Mouse (Mus musculus) bone marrow macrophage, adult 2 months (primary cell): ENCODE data around the gene Rpl27. TPM values are rescaled to one million over a fixed set of nuclear protein-coding genes. Genes with fewer than 3 reads are reported as not detected.
A peak's percentile ranks its signal among the peaks of the same experiment; 100 is the strongest.
"Not testable (repeated sequence)": the region's sequence is repeated elsewhere in the genome, so short reads cannot be mapped to it uniquely, and the experiment has no call there.

Experiments
- H3K27ac ChIP-seq: 2 replicates; pipeline ENCODE4 v1.5.1; 2012; ENCODE audit warnings: low read depth, low read length; ENCODE audit not compliant: insufficient read depth
- H3K4me1 ChIP-seq: 2 replicates; pipeline ENCODE4 v1.6.1; 2012; ENCODE audit warnings: low read length; ENCODE audit not compliant: control insufficient read depth, insufficient read depth
- H3K4me3 ChIP-seq: 2 replicates; pipeline ENCODE4 v1.5.1; 2012; ENCODE audit warnings: mild to moderate bottlenecking, low read length, moderate library complexity; ENCODE audit not compliant: insufficient read depth
- CTCF ChIP-seq: IDR thresholded peaks from 2 replicates; pipeline ENCODE4 v1.5.1; 2012; ENCODE audit warnings: low read depth, mild to moderate bottlenecking, low read length, moderate library complexity
- POLR2A ChIP-seq: IDR thresholded peaks from 2 replicates; pipeline ENCODE4 v1.6.1; 2012; ENCODE audit warnings: mild to moderate bottlenecking, low read depth, low read length, borderline replicate concordance
- polyA plus RNA-seq: library from polyadenylated mRNA; stranded (reverse); fragments of >200 nt; gene quantifications from 2 replicates; pipeline ENCODE4 v1.2.4, GENCODE M21; 2012; ENCODE audit not compliant: missing spikeins, insufficient read depth, insufficient read length

The Rpl27 gene
- polyA plus RNA-seq, 1 experiment, result 519 TPM

DNA sequence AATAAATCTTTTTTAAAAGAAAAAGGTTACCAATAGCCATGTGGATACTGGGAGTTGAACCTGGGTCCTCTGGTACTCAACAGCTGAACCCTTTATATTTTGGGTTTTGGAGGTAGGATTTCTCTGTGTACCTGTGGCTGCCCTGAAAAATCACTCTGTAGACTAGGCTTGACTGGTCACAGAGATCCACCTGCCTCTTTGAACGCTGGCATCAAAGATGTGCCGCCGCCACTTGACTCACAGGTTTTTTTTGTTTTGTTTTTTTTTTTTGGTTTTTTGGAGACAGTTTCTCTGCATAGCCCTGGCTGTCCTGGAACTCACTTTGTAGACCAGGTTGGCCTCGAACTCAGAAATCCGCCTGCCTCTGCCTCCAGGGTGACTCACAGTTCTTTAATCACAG, 5.7 kb downstream of the Rpl27 start:
- TF ChIP-seq CTCF (no peak), POLR2A (no peak)
- no peak overlapping the region for H3K4me3 ChIP-seq

GRCm38 (mm10) chr11:101448274-101448746, 6.2 kb downstream of the Rpl27 start, which contains the start of gene Ifi35:
Gene Ifi35, plus strand, starts transcription at chr11:101448407.
- peak within 1 kb of the TSS; percentile 57 for H3K27ac ChIP-seq
- TF ChIP-seq CTCF (no peak), POLR2A (no peak)
- H3K4me1 ChIP-seq, result peaks cover 21% of the 10 kb centered on the region
- H3K4me3 ChIP-seq, result peak within 1 kb of the TSS; percentile 88

More for the DNA sequence above, 5.7 kb downstream of the Rpl27 start:
- peaks cover 22% of the 10 kb centered on the region for H3K4me1 ChIP-seq
- no peak overlapping the region for H3K27ac ChIP-seq

DNA sequence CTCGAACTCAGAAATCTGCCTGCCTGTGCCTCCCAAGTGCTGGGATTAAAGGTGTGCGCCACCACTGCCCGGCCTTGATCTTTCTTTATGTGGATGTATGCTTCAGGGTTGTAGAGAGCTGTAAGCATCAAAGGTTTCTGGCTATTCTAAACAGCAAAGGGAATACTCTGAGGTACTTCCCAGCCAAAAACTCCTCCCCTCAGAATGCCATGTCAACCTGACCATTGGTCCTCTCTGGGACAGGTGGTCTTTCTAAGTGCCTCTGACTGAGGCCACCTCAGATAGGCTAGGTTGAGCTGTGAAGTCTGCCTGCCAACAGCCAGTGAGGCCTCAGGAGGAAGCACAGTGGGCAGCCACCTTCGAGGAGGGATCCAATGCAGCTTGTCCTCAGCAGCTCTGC, 6.8 kb downstream of the Rpl27 start:
- peaks cover 15% of the 10 kb centered on the region for H3K4me1 ChIP-seq
- peak overlapping the region; percentile 57 for H3K27ac ChIP-seq
- peak overlapping the region; percentile 88 for H3K4me3 ChIP-seq
- TF ChIP-seq CTCF, result no peak
- no peak for TF ChIP-seq POLR2A

- not testable (repeated sequence) for H3K27ac ChIP-seq, H3K4me3 ChIP-seq
- peaks cover 13% of the 10 kb centered on the region for H3K4me1 ChIP-seq
Observed at GRCm38 (mm10) chr11:101449596-101449995, 7.5 kb downstream of the Rpl27 start.

DNA sequence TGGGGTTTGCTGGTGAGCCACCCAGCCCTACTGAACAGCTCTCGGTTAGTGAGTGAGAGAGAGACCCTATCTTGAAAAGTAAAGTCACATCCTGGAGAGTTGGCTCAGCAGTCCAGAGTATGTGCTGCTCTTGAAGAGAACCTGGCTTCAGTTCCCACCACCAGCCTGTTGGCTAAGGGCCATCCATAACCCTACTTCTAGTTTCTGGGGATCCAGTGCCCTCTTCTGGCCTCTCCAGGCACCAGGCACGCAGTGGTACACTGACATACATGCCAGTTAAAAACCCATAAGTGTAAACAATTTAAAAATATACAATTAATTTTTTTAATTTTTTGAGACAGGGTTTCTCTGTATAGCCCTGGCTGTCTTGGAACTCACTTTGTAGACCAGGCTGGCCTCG, 8.3 kb downstream of the Rpl27 start:
- Histone ChIP-seq H3K27ac (no peak overlapping the region), H3K4me3 (no peak overlapping the region), H3K4me1 (peaks cover 13% of the 10 kb centered on the region)
- peak; percentile 52; the same call in 1 of the 2 replicates for TF ChIP-seq CTCF
- no peak for TF ChIP-seq POLR2A

DNA sequence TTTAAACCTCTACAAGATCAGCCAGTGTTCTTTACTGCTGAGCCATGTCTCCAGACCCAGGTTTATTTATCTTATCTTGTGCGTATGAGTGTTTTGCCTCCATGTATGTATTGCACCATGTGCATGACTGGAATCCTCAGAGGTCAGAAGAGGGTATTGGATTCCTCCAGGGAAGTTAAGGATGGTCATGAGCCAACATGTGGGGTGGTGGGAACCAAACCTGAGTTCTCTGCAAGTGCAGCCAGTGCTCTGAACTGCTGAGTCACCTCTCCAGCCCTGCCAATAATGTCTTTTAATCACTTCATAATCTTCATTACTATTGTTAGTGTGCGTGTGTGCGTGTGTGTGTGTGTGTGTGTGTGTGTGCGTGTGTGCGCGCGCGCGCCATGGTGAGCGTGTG, 9.4 kb downstream of the Rpl27 start:
- Histone ChIP-seq H3K4me3 (no peak overlapping the region), H3K4me1 (peaks cover 13% of the 10 kb centered on the region), H3K27ac (no peak overlapping the region)
- no peak for TF ChIP-seq CTCF
- no peak for TF ChIP-seq POLR2A

- no peak for TF ChIP-seq POLR2A
- peaks cover 13% of the 10 kb centered on the region for H3K4me1 ChIP-seq
Observed at GRCm38 (mm10) chr11:101452093-101452774, 10.1 kb downstream of the Rpl27 start.

DNA sequence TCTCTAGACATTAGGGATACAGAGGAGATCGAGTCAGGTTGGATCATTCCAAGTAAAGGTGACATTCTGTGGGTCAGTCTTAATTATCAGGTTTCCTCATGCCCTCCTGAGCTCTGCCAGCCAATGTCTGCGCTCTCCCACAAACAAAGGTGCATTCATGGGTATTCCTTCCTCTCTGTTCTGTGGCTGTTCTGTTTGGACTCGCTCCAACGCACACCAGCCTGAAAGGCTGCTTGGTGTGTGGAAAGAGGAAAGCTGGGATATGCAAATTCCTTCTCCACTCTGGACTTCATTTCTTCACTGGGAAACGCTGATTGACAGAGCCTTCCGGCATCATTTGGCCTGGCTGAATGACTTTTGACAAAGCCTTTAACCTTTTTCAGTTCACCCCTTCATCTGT, 12.6 kb downstream of the Rpl27 start:
- Histone ChIP-seq H3K4me3 (no peak overlapping the region), H3K27ac (no peak overlapping the region), H3K4me1 (peaks cover 13% of the 10 kb centered on the region)
- TF ChIP-seq CTCF (no peak), POLR2A (no peak)

More at GRCm38 (mm10) chr11:101452093-101452774, 10.1 kb downstream of the Rpl27 start:
- no peak overlapping the region for H3K27ac ChIP-seq
- H3K4me3 ChIP-seq, result no peak overlapping the region

DNA sequence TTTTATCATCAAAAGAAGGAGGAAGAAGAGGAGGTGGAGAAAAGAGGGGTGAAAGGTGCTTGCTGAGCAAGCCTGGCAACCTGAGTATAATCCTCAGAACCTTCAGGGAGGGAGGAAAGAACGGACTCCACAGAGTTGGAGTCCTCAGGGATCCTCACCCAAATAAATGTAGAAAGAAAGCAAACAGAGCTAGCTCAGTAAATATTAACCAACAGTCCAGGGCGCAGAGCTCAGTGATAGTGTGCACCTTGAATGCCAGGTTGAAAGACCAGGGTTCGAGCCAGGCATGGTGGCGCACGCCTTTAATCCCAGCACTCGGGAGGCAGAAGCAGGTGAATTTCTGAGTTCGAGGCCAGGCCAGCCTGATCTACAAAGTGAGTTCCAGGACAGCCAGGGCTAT, 13.5 kb downstream of the Rpl27 start:
- peaks cover 10% of the 10 kb centered on the region for H3K4me1 ChIP-seq
- H3K4me3 ChIP-seq, result no peak overlapping the region
- no peak for TF ChIP-seq POLR2A
- no peak for TF ChIP-seq CTCF
- H3K27ac ChIP-seq, result no peak overlapping the region

DNA sequence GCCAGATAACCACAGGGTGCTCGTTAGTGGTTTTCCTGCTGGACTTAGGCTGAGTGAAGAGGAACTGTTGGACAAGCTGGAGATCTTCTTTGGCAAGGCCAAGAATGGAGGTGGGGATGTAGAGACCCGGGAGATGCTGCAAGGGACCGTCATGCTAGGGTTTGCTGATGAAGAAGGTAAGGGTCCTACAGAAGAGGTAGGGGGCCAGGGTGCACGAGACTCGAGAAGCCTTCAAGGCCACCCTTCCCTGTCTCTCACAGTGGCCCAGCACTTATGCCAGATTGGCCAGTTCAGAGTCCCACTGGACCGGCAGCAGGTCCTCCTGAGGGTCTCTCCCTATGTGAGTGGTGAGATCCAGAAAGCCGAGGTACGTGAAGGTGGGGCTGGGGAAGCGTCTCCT, 15.5 kb downstream of the Rpl27 start:
- TF ChIP-seq POLR2A (no peak), CTCF (no peak)

DNA sequence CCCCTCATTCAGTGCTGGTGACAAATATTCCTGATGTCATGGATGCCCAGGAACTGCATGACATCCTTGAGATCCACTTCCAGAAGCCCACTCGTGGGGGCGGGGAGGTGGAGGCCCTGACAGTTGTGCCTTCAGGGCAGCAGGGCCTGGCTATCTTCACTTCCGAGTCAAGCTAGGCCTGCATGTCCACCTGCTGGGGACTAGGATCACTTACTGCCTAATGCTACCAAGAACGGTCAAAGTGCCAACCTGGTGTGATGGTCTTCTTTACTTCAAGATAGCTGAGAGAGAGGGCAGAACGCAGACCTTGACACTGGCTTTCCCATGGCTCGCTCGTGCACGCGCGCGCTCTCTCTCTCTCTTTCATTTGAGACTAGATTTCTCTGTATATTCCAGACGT, 16.1 kb downstream of the Rpl27 start:
- H3K27ac ChIP-seq, result no peak overlapping the region
- TF ChIP-seq CTCF, result no peak
- no peak for TF ChIP-seq POLR2A
- H3K4me1 ChIP-seq, result peaks cover 9% of the 10 kb centered on the region
- H3K4me3 ChIP-seq, result no peak overlapping the region

More for the DNA sequence above, 15.5 kb downstream of the Rpl27 start:
- Histone ChIP-seq H3K4me3 (no peak overlapping the region), H3K27ac (no peak overlapping the region), H3K4me1 (peaks cover 5% of the 10 kb centered on the region)
